Mouse (Mus musculus) central nervous system, embryonic 18 days (tissue): ENCODE data around the gene Myo16. TPM values are rescaled to one million over a fixed set of nuclear protein-coding genes. Genes with fewer than 3 reads are reported as not detected.

Experiments
- polyA plus RNA-seq: library from polyadenylated mRNA; depleted of rRNA; stranded (reverse); fragments of >200 nt; gene quantifications from 2 replicates; pipeline ENCODE4 v1.2.3, GENCODE M21; 2012; rRNA removed

Myo16 gene
- 14.9 and 18.0 TPM in 2 replicates for polyA plus RNA-seq

GRCm38 (mm10) chr8:10153611-10154438 is at the start of gene Myo16:
TSS of gene Myo16 (plus strand) at chr8:10153911.

Other genes starting within 250 kb of the Myo16 start
- 8.7 and 9.7 TPM in 2 replicates for gene Lig4, start 176.2 kb upstream of the Myo16 start, polyA plus RNA-seq
- 10.1 and 10.8 TPM in 2 replicates for gene Abhd13, start 176.2 kb upstream of the Myo16 start, polyA plus RNA-seq
- 0.60 and 0.95 TPM in 2 replicates for gene Tnfsf13b, start 147.4 kb upstream of the Myo16 start, polyA plus RNA-seq